Mouse (Mus musculus) forebrain, embryonic 12.5 days (tissue): ENCODE data around the gene Adam33. TPM values are rescaled to one million over a fixed set of nuclear protein-coding genes. Genes with fewer than 3 reads are reported as not detected.

Experiments used
- ATAC-seq: fragments of 200-750 bp; cut with Nextera tagmentation; 2 replicates; pipeline ENCODE4 v1.8.0; 2017; ENCODE audit warnings: moderate TSS enrichment; ENCODE audit not compliant: low FRiP score
- H3K27ac ChIP-seq: fragments of 300-500 bp; sonication (generic); 2 replicates; pipeline ENCODE4 v1.5.1; 2016; ENCODE audit warnings: mild to moderate bottlenecking
- H3K27me3 ChIP-seq: fragments of 300-500 bp; sonication (generic); 2 replicates; pipeline ENCODE4 v1.6.1; 2016; ENCODE audit warnings: mild to moderate bottlenecking
- H3K36me3 ChIP-seq: fragments of 300-500 bp; sonication (generic); replicated peaks from 2 replicates; pipeline ENCODE4 v1.6.1; 2016; ENCODE audit warnings: mild to moderate bottlenecking
- H3K4me1 ChIP-seq: fragments of 300-500 bp; sonication (generic); 2 replicates; pipeline ENCODE4 v1.6.1; 2016
- H3K4me2 ChIP-seq: fragments of 300-500 bp; sonication (generic); 2 replicates; pipeline ENCODE4 v1.6.1; 2016; ENCODE audit warnings: mild to moderate bottlenecking, moderate library complexity
- H3K4me3 ChIP-seq: fragments of 300-500 bp; sonication (generic); replicated peaks from 2 replicates; pipeline ENCODE4 v1.5.1; 2016; ENCODE audit warnings: mild to moderate bottlenecking
- H3K9ac ChIP-seq: fragments of 300-500 bp; sonication (generic); 2 replicates; pipeline ENCODE4 v1.6.1; 2016; ENCODE audit warnings: mild to moderate bottlenecking
- H3K9me3 ChIP-seq: fragments of 300-500 bp; sonication (generic); 2 replicates; pipeline ENCODE4 v1.6.1; 2016
- WGBS: fragments of 180-500 bp; shearing (Covaris S2); methylation state at CpG from one replicate; pipeline ENCODE4 v1.1.7; 2016; 5-methylcytosine and 5-hydroxymethylcytosine counted together
- polyA plus RNA-seq: library from polyadenylated mRNA; unstranded; fragments of >200 nt; fragmentation: Nextera tagmentation; extraction: Ambion mirVana; gene quantifications from 2 replicates; pipeline ENCODE4 v1.2.1, GENCODE M21; 2016

Adam33 gene
- polyA plus RNA-seq, 1 experiment from 2014 or later, result 1.5 TPM

DNA sequence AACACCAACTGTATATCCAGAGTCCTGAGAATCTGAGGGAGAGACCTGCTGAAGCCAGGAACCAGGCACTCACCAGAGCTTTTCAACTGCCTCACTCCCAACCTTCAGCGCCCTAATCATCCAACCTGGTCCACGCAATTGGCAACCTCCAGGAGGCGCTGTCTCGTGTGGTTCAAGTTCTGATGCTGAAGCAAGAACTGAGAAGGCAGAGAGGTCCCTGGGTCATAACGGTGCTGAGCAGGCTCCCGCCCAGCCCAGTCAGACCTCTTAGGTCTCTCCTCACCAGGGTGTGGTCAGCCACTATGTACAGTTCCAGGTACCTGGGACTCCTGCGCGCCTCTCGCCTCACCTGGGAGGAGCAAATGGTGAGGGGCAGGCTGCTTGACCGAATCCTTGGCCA lies 8.0 kb downstream of the Adam33 start:
- H3K4me3 ChIP-seq, result no peak overlapping the region

GRCm38 (mm10) chr2:131054646-131055264 lies 8.9 kb downstream of the Adam33 start:
- H3K4me3 ChIP-seq, result peak overlapping the region; percentile 31
- peaks cover 75% of the 10 kb centered on the region for H3K27me3 ChIP-seq
- no peaks in the 10 kb centered on the region for H3K36me3 ChIP-seq
- no peak overlapping the region for H3K27ac ChIP-seq
- no peak for ATAC-seq
- no peaks in the 10 kb centered on the region for H3K9me3 ChIP-seq
- peak overlapping the region; percentile 49 for H3K4me2 ChIP-seq
- peaks cover 29% of the 10 kb centered on the region for H3K4me1 ChIP-seq
- whole genome bisulfite sequencing, result 1% methylated on average over 21 of the region's 21 CpGs
- no peak overlapping the region for H3K9ac ChIP-seq

More for the DNA sequence above, 8.0 kb downstream of the Adam33 start:
- H3K4me1 ChIP-seq, result peaks cover 29% of the 10 kb centered on the region
- no peaks in the 10 kb centered on the region for H3K36me3 ChIP-seq
- H3K9ac ChIP-seq, result no peak overlapping the region
- ATAC-seq, result peak; percentile 24; the same call in 1 of the 2 replicates
- H3K27me3 ChIP-seq, result peaks cover 70% of the 10 kb centered on the region
- H3K4me2 ChIP-seq, result peak overlapping the region; percentile 49
- 5% methylated on average over 10 of the region's 10 CpGs for WGBS
- H3K9me3 ChIP-seq, result no peaks in the 10 kb centered on the region
- no peak overlapping the region for H3K27ac ChIP-seq

DNA sequence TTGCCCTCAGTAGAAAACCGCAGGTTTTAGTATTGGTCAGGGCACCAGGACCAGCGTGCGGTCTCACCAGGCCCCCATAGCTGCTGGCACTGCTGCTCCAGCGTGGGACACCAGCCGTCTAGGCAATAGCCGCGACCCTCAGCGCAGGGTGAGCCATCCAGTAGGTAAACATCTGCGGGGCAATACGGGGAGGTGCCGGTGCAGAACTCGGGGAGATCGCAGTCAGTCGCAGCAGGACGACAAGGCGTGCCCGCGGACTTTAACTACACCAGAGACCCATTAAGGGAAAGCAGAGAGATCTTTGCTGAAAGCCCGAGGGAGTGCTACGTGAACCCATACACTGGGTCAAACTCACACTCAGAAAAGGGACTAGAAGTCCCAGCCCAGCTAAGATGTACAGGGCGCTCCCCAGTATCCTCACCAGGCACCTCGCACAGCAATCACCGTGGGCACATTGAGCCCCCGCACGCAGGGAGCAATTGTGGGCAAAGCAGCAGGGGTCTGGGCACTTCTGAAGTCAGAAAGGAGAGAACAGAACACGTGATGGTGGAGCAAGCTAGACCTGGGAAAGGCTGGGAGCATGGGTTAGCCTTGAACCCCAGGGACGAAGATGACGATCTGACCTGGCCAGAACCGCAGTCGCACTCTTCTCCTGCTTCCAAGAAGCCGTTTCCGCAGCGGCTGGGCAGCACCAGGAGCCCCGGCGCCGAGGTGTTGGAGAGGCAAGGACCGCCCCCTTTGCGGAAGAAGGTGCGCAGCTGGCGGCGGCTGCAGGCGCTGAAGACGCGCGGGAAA lies 9.6 kb downstream of the Adam33 start:
- H3K4me1 ChIP-seq, result peaks cover 29% of the 10 kb centered on the region
- peaks cover 75% of the 10 kb centered on the region for H3K27me3 ChIP-seq
- no peak overlapping the region for H3K27ac ChIP-seq
- under 1% methylated on average over 45 of the region's 45 CpGs for WGBS
- H3K4me3 ChIP-seq, result peak overlapping the region; percentile 31
- peak overlapping the region; percentile 49 for H3K4me2 ChIP-seq
- ATAC-seq, result no peak
- H3K9me3 ChIP-seq, result no peaks in the 10 kb centered on the region
- H3K9ac ChIP-seq, result no peak overlapping the region
- no peaks in the 10 kb centered on the region for H3K36me3 ChIP-seq

GRCm38 (mm10) chr2:131052862-131053418 lies 10.7 kb downstream of the Adam33 start:
- H3K4me1 ChIP-seq, result peaks cover 29% of the 10 kb centered on the region
- peaks cover 73% of the 10 kb centered on the region for H3K27me3 ChIP-seq
- no peaks in the 10 kb centered on the region for H3K36me3 ChIP-seq
- ATAC-seq, result no peak
- no peak overlapping the region for H3K4me2 ChIP-seq
- WGBS, result 74% methylated on average over 6 of the region's 6 CpGs
- H3K4me3 ChIP-seq, result no peak overlapping the region
- H3K9me3 ChIP-seq, result no peaks in the 10 kb centered on the region
- H3K27ac ChIP-seq, result no peak overlapping the region
- H3K9ac ChIP-seq, result no peak overlapping the region

- ATAC-seq, result no peak
- Histone ChIP-seq H3K9me3 (no peaks in the 10 kb centered on the region), H3K27me3 (peaks cover 69% of the 10 kb centered on the region), H3K27ac (no peak overlapping the region), H3K4me1 (peaks cover 29% of the 10 kb centered on the region), H3K4me2 (no peak overlapping the region), H3K9ac (no peak overlapping the region), H3K36me3 (no peaks in the 10 kb centered on the region), H3K4me3 (no peak overlapping the region)
- WGBS, result 69% methylated on average over 5 of the region's 5 CpGs
Measured at GRCm38 (mm10) chr2:131052043-131052442, 11.6 kb downstream of the Adam33 start.

DNA sequence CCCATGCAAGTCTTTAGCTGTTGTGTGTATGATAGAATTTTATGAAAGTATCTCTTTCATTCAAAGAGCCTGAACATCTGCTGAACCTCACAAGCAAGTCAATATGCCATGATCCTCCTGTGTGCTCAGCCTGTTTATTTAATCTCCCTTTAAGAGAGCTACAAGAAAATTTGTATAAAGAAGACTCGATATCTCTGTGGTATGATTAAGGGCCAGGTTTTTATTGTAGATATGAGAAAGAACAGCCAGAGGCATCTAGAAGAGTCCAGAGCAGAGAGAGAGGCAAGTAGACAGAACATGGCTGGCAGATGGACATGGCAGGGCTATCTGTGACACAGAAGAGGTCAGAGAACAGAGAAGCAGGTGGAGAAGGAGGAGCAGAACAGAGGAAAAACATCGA lies 17.6 kb downstream of the Adam33 start:
- H3K36me3 ChIP-seq, result no peaks in the 10 kb centered on the region
- no peak overlapping the region for H3K4me2 ChIP-seq
- H3K27ac ChIP-seq, result no peak overlapping the region
- no peak overlapping the region for H3K4me3 ChIP-seq
- no peak for ATAC-seq
- no peak overlapping the region for H3K9ac ChIP-seq
- no peaks in the 10 kb centered on the region for H3K9me3 ChIP-seq
- 95% methylated on average over 2 of the region's 2 CpGs for WGBS
- peaks cover 41% of the 10 kb centered on the region for H3K27me3 ChIP-seq
- H3K4me1 ChIP-seq, result peaks cover 11% of the 10 kb centered on the region

DNA sequence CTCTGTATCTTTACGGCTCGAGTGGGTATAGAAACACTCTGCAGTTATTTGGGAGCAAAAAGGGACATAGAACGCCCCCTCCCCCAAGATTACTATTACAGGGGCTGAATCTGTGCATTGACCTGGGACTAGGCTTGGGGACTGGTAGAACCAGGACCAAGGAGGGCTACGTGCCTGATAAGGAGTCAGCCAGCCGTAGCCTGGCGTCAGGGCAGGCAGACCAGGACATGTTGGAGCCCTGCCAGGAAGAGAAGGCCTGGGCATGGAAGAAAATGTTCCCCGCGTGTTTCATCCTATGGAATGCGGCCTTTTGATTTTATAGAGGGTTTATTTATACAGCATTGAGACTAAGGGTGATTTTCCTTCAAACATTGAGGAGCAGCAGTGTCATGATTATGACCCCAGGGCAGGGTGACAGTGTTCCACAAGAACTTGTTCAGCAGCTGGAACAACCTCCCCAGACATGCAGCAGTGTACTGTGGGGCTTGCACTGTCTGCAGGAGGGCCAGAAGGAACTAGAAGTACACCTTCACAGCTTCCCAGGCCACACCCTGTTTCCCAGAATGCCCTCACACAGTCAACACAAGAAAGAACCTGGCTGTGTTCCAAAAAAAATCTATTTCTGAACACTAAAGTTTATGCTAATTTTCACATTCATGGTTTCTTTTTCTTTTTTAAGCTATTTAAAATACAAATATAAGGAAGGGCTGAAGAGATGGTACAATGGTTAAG lies 18.5 kb downstream of the Adam33 start:
- no peak overlapping the region for H3K4me2 ChIP-seq
- no peaks in the 10 kb centered on the region for H3K36me3 ChIP-seq
- 86% methylated on average over 9 of the region's 9 CpGs for WGBS
- H3K9me3 ChIP-seq, result no peaks in the 10 kb centered on the region
- ATAC-seq, result no peak
- H3K27me3 ChIP-seq, result peaks cover 42% of the 10 kb centered on the region
- H3K4me3 ChIP-seq, result no peak overlapping the region
- no peak overlapping the region for H3K27ac ChIP-seq
- H3K4me1 ChIP-seq, result peaks cover 19% of the 10 kb centered on the region
- no peak overlapping the region for H3K9ac ChIP-seq

DNA sequence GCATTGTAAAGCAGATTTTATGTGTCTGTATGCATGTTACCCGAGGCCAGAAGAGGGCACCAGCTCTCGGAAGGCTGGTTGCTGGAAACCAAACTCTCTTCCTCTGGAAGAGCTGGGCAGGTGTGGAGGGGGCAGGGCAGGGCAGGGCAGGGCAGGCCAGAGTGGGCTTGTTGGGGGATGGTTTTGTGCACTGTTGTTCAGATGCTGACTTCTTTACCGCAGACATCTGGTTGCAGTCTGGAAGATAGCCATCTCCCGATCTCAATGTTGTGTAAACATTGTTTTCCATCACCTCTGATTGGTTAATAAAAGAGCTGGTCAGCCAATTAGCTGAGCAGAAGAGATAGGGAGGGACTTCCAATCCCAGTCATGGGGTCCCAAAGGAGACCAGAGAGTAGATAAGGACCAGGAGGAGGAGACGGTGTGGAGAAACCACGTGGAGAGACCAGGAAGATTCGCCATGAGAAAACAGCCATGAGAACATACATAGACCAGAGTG lies 19.2 kb downstream of the Adam33 start:
- ATAC-seq, result no peak
- Histone ChIP-seq H3K27me3 (peaks cover 48% of the 10 kb centered on the region), H3K4me3 (peak overlapping the region; percentile 19; the same call in 1 of the 2 replicates), H3K36me3 (no peaks in the 10 kb centered on the region), H3K9ac (no peak overlapping the region), H3K9me3 (no peaks in the 10 kb centered on the region), H3K4me1 (peaks cover 19% of the 10 kb centered on the region), H3K4me2 (peak overlapping the region; percentile 30), H3K27ac (no peak overlapping the region)
- WGBS, result 13% methylated on average over 7 of the region's 7 CpGs

GRCm38 (mm10) chr2:131042988-131043387 lies 20.6 kb downstream of the Adam33 start, which contains the start of gene Gfra4:
Gene Gfra4 (minus strand): TSS chr2:131043088.
- no peaks in the 10 kb centered on the region for H3K36me3 ChIP-seq
- H3K4me1 ChIP-seq, result peaks cover 19% of the 10 kb centered on the region
- H3K9ac ChIP-seq, result no peak within 1 kb of the TSS
- H3K9me3 ChIP-seq, result no peaks in the 10 kb centered on the region
- peaks cover 53% of the 10 kb centered on the region for H3K27me3 ChIP-seq
- no peak within 1 kb of the TSS for H3K4me3 ChIP-seq
- 72% methylated on average over 2 of the region's 2 CpGs for WGBS
- no peak for ATAC-seq
- no peak within 1 kb of the TSS for H3K27ac ChIP-seq
- no peak within 1 kb of the TSS for H3K4me2 ChIP-seq

DNA sequence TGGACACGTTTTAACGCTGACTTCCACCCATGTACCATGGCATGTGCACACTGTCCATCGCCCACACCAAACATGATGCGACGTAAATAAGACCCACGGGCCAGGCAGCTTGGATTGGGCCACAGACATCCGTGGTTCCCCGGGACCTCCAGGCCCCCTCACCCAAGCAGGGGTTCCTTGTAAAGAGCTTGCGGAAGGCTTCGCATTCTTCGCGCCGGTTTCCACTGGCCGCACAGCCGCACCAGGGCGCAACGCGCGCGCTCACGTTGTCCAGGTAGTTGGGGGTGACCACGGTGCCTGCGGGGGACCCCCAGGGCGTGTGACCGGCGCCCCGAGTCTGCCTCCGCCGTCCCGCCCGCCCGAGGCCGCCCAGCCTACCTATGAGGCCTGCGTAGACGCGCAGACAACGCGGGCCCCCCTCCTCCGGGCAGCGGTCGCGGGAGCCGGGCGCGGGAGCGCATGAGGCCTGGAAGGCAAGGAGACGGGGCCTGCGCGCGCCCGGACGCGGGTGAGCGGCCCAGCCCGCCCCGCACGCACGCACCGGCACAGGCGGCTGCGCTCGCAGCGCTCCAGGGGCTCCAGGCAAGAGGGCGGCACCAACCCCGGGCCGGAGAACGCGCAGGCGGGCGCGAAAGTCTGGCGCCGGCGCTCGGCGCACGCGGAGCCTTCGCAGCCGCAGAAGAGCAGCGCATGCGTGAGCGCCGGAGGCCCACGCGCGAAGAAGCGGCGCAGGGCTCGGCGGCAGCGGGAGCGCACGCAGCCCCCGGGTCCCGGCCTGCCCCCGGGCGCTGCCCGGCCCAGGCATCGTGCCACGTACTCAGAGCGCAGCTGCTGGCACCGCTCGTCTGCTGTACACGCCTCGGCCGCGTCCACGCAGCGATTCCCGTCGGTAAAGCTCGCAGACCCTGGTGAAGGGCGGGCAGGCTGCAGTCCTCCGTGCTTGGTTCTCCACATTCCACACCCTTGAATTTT lies 22.5 kb downstream of the Adam33 start:
- Histone ChIP-seq H3K36me3 (no peaks in the 10 kb centered on the region), H3K4me3 (peak overlapping the region; percentile 57), H3K9me3 (no peaks in the 10 kb centered on the region), H3K4me2 (peak overlapping the region; percentile 87), H3K9ac (peak overlapping the region; percentile 60), H3K4me1 (peaks cover 19% of the 10 kb centered on the region), H3K27me3 (peaks cover 60% of the 10 kb centered on the region), H3K27ac (no peak overlapping the region)
- 3% methylated on average over 113 of the region's 115 CpGs for WGBS
- ATAC-seq, result peak; percentile 79

DNA sequence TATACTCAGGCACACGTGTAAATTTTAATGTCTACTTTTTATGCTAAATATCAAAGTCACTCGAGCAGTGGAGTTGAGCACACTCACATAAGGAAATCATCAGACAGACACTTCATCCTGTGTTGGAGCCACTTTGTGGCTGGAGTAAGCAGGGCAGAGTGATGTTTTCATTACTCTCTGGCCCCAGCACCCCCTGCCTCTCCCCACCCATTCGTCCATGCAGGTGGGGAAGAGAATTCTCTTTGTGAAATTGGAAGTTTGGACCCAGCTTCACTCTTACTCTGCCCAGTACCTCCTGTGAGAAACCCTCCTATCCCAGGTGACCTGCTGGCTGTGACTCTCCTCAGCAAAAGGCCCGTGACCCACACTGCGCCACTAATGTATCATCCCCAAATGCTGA lies 24.9 kb downstream of the Adam33 start:
- Histone ChIP-seq H3K9ac (no peak overlapping the region), H3K4me2 (no peak overlapping the region), H3K27ac (no peak overlapping the region), H3K4me3 (no peak overlapping the region), H3K27me3 (peaks cover 53% of the 10 kb centered on the region), H3K36me3 (no peaks in the 10 kb centered on the region), H3K4me1 (peaks cover 15% of the 10 kb centered on the region), H3K9me3 (no peaks in the 10 kb centered on the region)
- 86% methylated on average over 5 of the region's 5 CpGs for WGBS
- ATAC-seq, result no peak
